Mouse (Mus musculus): ENCODE results near the gene Rdh11.
"Not testable (repeated sequence)": the region's sequence is repeated elsewhere in the genome, so short reads cannot be mapped to it uniquely, and the experiment has no call there.

The Rdh11 gene

GRCm38 (mm10) chr12:79192193-79192592, at the start of gene Rdh11:
TSS of gene Rdh11 (minus strand) at chr12:79192293.
- ChIA-PET CTCF (interaction anchor here in 2 of 4 experiments (1.1 to 2.0 kb wide), 3 partner anchors 13 to 69 kb away, joined by 3 to 47 read pairs (median 23); no protein-coding TSS in a partner anchor), POLR2A (interaction anchor here in 1 of 4 experiments (1.9 kb wide), 1 partner anchor 20 kb away, joined by 11 read pairs; the partner anchor contains the start of gene Vti1b)

GRCm38 (mm10) chr12:79235485-79236080, 43.5 kb upstream of the Rdh11 start:
- ChIA-PET POLR2A (interaction anchor here in 2 of 4 experiments (0.6 to 2.8 kb wide), 6 partner anchors 11 to 192 kb away, joined by 3 to 6 read pairs (median 3); partner anchors contain the start of gene Rad51b (in 1 of the 2)), CTCF (no interaction called here)

- CTCF ChIA-PET, result no interaction called here
- POLR2A ChIA-PET, result interaction anchor here in 1 of 4 experiments (0.5 to 1.0 kb wide), 3 partner anchors 12 to 89 kb away, joined by 3 to 4 read pairs (median 3); no protein-coding TSS in a partner anchor
Measured at GRCm38 (mm10) chr12:79217511-79217910, 25.4 kb upstream of the Rdh11 start.

- ChIA-PET POLR2A (interaction anchor here in 1 of 4 experiments (2.8 kb wide), 1 partner anchor 12 kb away, joined by 9 read pairs; no protein-coding TSS in a partner anchor), CTCF (no interaction called here)
Measured at GRCm38 (mm10) chr12:79211447-79211846, 19.4 kb upstream of the Rdh11 start.

GRCm38 (mm10) chr12:79208703-79209464, 16.8 kb upstream of the Rdh11 start, which contains the start of gene Rdh12:
TSS of gene Rdh12 (plus strand) at chr12:79208914.
- CTCF ChIA-PET, result interaction anchor here in 1 of 4 experiments (0.5 kb wide), 1 partner anchor 310 kb away, joined by 4 read pairs; no protein-coding TSS in a partner anchor
- POLR2A ChIA-PET, result interaction anchor here in 1 of 4 experiments (1.3 kb wide), 1 partner anchor 94 kb away, joined by 3 read pairs; no protein-coding TSS in a partner anchor

- POLR2A ChIA-PET, result interaction anchor here in 1 of 4 experiments (0.9 kb wide), 1 partner anchor 11 kb away, joined by 4 read pairs; no protein-coding TSS in a partner anchor
- CTCF ChIA-PET, result interaction anchor here in 1 of 4 experiments (1.2 kb wide), 1 partner anchor 8 kb away, joined by 3 read pairs; no protein-coding TSS in a partner anchor
Measured at GRCm38 (mm10) chr12:79201882-79202281, 9.8 kb upstream of the Rdh11 start.

GRCm38 (mm10) chr12:79197105-79197504, 5.0 kb upstream of the Rdh11 start:
- ChIA-PET CTCF (interaction anchor here in 1 of 4 experiments (0.9 kb wide), 1 partner anchor 64 kb away, joined by 4 read pairs; no protein-coding TSS in a partner anchor), POLR2A (interaction anchor here in 1 of 4 experiments (0.7 to 1.6 kb wide), 2 partner anchors 50 to 887 kb away, joined by 3 to 4 read pairs; no protein-coding TSS in a partner anchor)

- POLR2A ChIA-PET, result interaction anchor here (0.5 to 1.3 kb wide), 12 partner anchors 14 to 952 kb away, joined by 3 to 6 read pairs (median 4); partner anchors contain the start of gene Arg2 (in 1 of the 4)
Measured at GRCm38 (mm10) chr12:79193441-79193840, 1.3 kb upstream of the Rdh11 start.

GRCm38 (mm10) chr12:79191701-79192100, 392 bp downstream of the Rdh11 start:
- CTCF ChIA-PET, result interaction anchor here in 1 of 4 experiments (0.5 to 1.1 kb wide), 2 partner anchors 24 to 70 kb away, joined by 3 read pairs; no protein-coding TSS in a partner anchor
- POLR2A ChIA-PET, result interaction anchor here in 1 of 4 experiments (1.7 to 1.9 kb wide), 2 partner anchors 19 to 105 kb away, joined by 11 to 12 read pairs; partner anchors contain the start of genes Rad51b, Vti1b and Zfyve26

More at GRCm38 (mm10) chr12:79193441-79193840, 1.3 kb upstream of the Rdh11 start:
- CTCF ChIA-PET, result interaction anchor here (0.5 to 2.0 kb wide), 53 partner anchors 8 to 1585 kb away, joined by 3 to 47 read pairs (median 4); partner anchors contain the start of genes Vti1b (in 2 of the 4), Arg2 (in 1 of the 4) and Rad51b (in 1 of the 4)

- ChIA-PET POLR2A (interaction anchor here in 3 of 4 experiments (0.6 to 1.9 kb wide), 16 partner anchors 9 to 511 kb away, joined by 3 to 12 read pairs (median 3); partner anchors contain the start of genes Vti1b (in 3 of the 3), Rad51b (in 1 of the 3) and Zfyve26 (in 1 of the 3)), CTCF (interaction anchor here in 3 of 4 experiments (0.5 to 1.1 kb wide), 8 partner anchors 19 to 272 kb away, joined by 3 to 4 read pairs (median 3); partner anchors contain the start of gene Vti1b (in 1 of the 3))
Measured at GRCm38 (mm10) chr12:79190931-79191673, 991 bp downstream of the Rdh11 start.

- POLR2A ChIA-PET, result interaction anchor here in 1 of 4 experiments (0.7 to 2.3 kb wide), 2 partner anchors 9 to 11 kb away, joined by 3 to 7 read pairs; no protein-coding TSS in a partner anchor
- CTCF ChIA-PET, result not testable (repeated sequence)
Measured at GRCm38 (mm10) chr12:79185160-79185559, 6.9 kb downstream of the Rdh11 start.

GRCm38 (mm10) chr12:79175998-79176397, 16.1 kb downstream of the Rdh11 start:
- ChIA-PET POLR2A (interaction anchor here in 2 of 4 experiments (0.9 to 1.7 kb wide), 7 partner anchors 9 to 23 kb away, joined by 3 to 4 read pairs (median 3); no protein-coding TSS in a partner anchor), CTCF (interaction anchor here in 1 of 4 experiments (0.8 kb wide), 1 partner anchor 17 kb away, joined by 7 read pairs; no protein-coding TSS in a partner anchor)

- POLR2A ChIA-PET, result interaction anchor here in 2 of 4 experiments (0.8 to 2.4 kb wide), 7 partner anchors 10 to 123 kb away, joined by 3 to 7 read pairs (median 3); partner anchors contain the start of gene Zfyve26 (in 1 of the 2)
- CTCF ChIA-PET, result interaction anchor here in 3 of 4 experiments (0.6 to 1.4 kb wide), 6 partner anchors 20 to 254 kb away, joined by 3 to 8 read pairs (median 4); partner anchors contain the start of gene Arg2 (in 1 of the 3)
Measured at GRCm38 (mm10) chr12:79173721-79174120, 18.4 kb downstream of the Rdh11 start.

GRCm38 (mm10) chr12:79172019-79172941, 19.8 kb downstream of the Rdh11 start, which contains the start of gene Vti1b:
TSS of gene Vti1b (minus strand) at chr12:79172667.
- ChIA-PET CTCF (interaction anchor here (0.6 to 1.5 kb wide), 9 partner anchors 18 to 254 kb away, joined by 3 to 9 read pairs (median 4); partner anchors contain the start of gene Rad51b (in 1 of the 4)), POLR2A (interaction anchor here in 3 of 4 experiments (0.6 to 2.6 kb wide), 21 partner anchors 12 to 941 kb away, joined by 3 to 11 read pairs (median 4); partner anchors contain the start of genes Rad51b (in 1 of the 3), Rdh11 (in 1 of the 3), Zfp36l1 (in 1 of the 3) and Zfyve26 (in 1 of the 3))

- ChIA-PET CTCF (interaction anchor here in 3 of 4 experiments (1.0 to 1.5 kb wide), 6 partner anchors 19 to 253 kb away, joined by 3 to 6 read pairs (median 4); partner anchors contain the start of gene Rad51b (in 1 of the 3)), POLR2A (interaction anchor here in 3 of 4 experiments (0.7 to 2.6 kb wide), 15 partner anchors 14 to 942 kb away, joined by 3 to 11 read pairs (median 4); partner anchors contain the start of genes Zfp36l1 (in 2 of the 3), Pigh (in 1 of the 3), Rad51b (in 1 of the 3) and Rdh11 (in 1 of the 3))
Measured at GRCm38 (mm10) chr12:79171269-79171995, 20.7 kb downstream of the Rdh11 start.
